Mouse (Mus musculus) neural tube, embryonic 11.5 days (tissue): ENCODE data around the gene Rad51. TPM values are rescaled to one million over a fixed set of nuclear protein-coding genes. Genes with fewer than 3 reads are reported as not detected.

ENCODE experiments used
- ATAC-seq: fragments of 200-750 bp; cut with Nextera tagmentation; 2 replicates; pipeline ENCODE4 v1.8.0; 2017; ENCODE audit warnings: moderate number of reproducible peaks, mild to moderate bottlenecking, moderate TSS enrichment, moderate library complexity; ENCODE audit not compliant: insufficient read depth, low FRiP score, low TSS enrichment
- DNase-seq: peaks from one replicate; pipeline ENCODE4 v3.0.0-alpha.2; 2015; ENCODE audit warnings: low spot score
- H3K27ac ChIP-seq: fragments of 300-500 bp; sonication (generic); 2 replicates; pipeline ENCODE4 v1.5.1; 2014; ENCODE audit warnings: low read depth, mild to moderate bottlenecking, low read length
- H3K27me3 ChIP-seq: fragments of 300-500 bp; sonication (generic); 2 replicates; pipeline ENCODE4 v1.6.1; 2014; ENCODE audit warnings: mild to moderate bottlenecking, low read length, mixed read lengths; ENCODE audit not compliant: control insufficient read depth, insufficient read depth
- H3K36me3 ChIP-seq: fragments of 300-500 bp; sonication (generic); 2 replicates; pipeline ENCODE4 v1.6.1; 2014; ENCODE audit warnings: mild to moderate bottlenecking, low read length, moderate library complexity, mixed read lengths; ENCODE audit not compliant: control insufficient read depth, insufficient read depth
- H3K4me1 ChIP-seq: fragments of 300-500 bp; sonication (generic); 2 replicates; pipeline ENCODE4 v1.6.1; 2014; ENCODE audit warnings: low read length, mixed read lengths; ENCODE audit not compliant: control insufficient read depth, insufficient read depth
- H3K4me2 ChIP-seq: fragments of 300-500 bp; sonication (generic); 2 replicates; pipeline ENCODE4 v1.6.1; 2014; ENCODE audit warnings: low read depth, mild to moderate bottlenecking, moderate library complexity
- H3K4me3 ChIP-seq: fragments of 300-500 bp; sonication (generic); 2 replicates; pipeline ENCODE4 v1.5.1; 2014; ENCODE audit warnings: low read depth, low read length
- H3K9ac ChIP-seq: fragments of 300-500 bp; sonication (generic); 2 replicates; pipeline ENCODE4 v1.6.1; 2014; ENCODE audit warnings: mild to moderate bottlenecking, low read length
- H3K9me3 ChIP-seq: fragments of 300-500 bp; sonication (generic); 2 replicates; pipeline ENCODE4 v1.6.1; 2016; ENCODE audit warnings: low read length; ENCODE audit not compliant: control insufficient read depth
- WGBS: fragments of 180-500 bp; shearing (Covaris S2); extraction: QIAGEN DNeasy Blood & Tissue Kit; methylation state at CpG from one replicate; pipeline ENCODE4 v1.1.7; 2014; 5-methylcytosine and 5-hydroxymethylcytosine counted together
- polyA plus RNA-seq: library from polyadenylated mRNA; unstranded; fragments of >200 nt; fragmentation: Nextera tagmentation; extraction: Ambion mirVana; gene quantifications from 2 replicates; pipeline ENCODE4 v1.2.1, GENCODE M21; 2014

Gene Rad51
- polyA plus RNA-seq, 1 experiment from 2014 or later, result 56.9 TPM

DNA sequence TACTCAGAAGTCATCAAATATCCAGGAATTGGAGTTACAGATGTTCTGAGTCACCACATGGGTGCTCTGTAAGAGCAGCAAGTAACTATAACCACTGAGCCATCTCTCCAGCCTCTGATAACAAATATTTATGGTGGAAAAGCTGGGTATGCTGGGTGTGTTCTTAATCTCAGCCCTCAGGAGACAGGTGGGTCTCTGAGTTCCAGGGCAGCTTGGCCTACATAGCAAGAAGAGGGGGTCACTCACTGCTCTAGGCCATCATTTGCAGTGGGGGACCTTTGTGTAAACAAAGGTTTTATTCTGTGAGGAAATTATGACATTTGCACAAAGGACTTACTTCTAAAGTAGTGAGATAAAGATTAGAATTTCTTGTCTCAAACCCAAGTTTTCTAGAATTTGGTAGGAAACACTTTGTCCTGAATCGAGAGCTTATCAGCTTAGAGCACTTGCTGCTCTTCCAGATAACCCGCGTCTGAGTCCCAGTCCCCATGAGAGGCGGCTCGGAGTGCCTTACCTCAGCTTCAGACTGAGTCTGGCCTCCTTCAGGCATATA, 23.8 kb downstream of the Rad51 start:
- WGBS, result 92% methylated on average over 5 of the region's 5 CpGs
- Histone ChIP-seq H3K27me3 (no peaks in the 10 kb centered on the region), H3K9me3 (no peaks in the 10 kb centered on the region), H3K4me2 (no peak overlapping the region), H3K9ac (no peak overlapping the region), H3K4me3 (no peak overlapping the region), H3K4me1 (no peaks in the 10 kb centered on the region), H3K36me3 (peaks cover 14% of the 10 kb centered on the region), H3K27ac (no peak overlapping the region)
- DNase-seq (no peak), ATAC-seq (no peak)

DNA sequence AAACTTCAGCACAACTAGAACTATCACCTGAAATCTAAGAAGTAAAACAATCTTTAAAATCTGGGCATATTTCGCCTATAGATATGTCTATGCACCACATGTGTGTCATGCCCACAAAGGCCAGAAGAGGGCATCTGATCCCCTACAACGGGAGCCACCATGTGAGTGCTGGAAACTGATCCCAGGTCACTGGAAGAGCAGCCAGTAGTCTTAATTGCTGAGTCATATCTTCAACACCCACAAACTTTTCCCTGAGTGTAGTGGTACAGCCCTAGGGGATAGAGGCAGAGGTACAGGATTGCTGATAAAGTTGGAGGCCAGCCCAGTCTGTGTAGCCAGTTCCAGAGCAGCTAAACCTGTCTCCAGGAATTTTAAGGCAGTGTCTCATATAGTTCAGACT, 32.6 kb downstream of the Rad51 start:
- Histone ChIP-seq H3K4me1 (no peaks in the 10 kb centered on the region), H3K27me3 (no peaks in the 10 kb centered on the region), H3K27ac (no peak overlapping the region), H3K9ac (no peak overlapping the region), H3K4me3 (no peak overlapping the region), H3K4me2 (no peak overlapping the region), H3K9me3 (no peaks in the 10 kb centered on the region), H3K36me3 (peaks cover 26% of the 10 kb centered on the region)
- DNase-seq (no peak), ATAC-seq (no peak)
- 81% methylated on average over 2 of the region's 2 CpGs for WGBS

DNA sequence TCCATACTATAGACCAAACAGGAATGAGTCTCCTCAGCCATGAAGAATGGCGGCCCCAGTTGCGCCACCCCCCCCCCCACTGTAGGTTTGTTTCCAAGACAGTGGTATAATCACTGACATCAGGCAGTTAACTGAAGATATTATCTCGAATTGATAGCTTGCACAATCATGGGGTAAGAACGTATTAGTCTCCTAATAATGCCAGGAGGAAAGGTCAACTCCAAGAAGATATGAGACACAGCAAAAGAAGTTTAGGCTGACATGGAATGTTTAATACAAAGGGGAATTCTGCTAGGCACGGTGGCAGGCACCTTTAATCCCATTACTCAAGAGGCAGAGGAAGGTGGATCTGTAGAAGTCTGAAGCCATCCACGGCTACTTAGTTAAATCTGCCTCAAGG, 33.8 kb downstream of the Rad51 start:
- H3K9ac ChIP-seq, result no peak overlapping the region
- no peaks in the 10 kb centered on the region for H3K27me3 ChIP-seq
- DNase-seq (no peak), ATAC-seq (no peak)
- H3K9me3 ChIP-seq, result no peaks in the 10 kb centered on the region
- no peak overlapping the region for H3K4me2 ChIP-seq
- H3K27ac ChIP-seq, result no peak overlapping the region
- 91% methylated on average over 6 of the region's 6 CpGs for WGBS
- H3K4me3 ChIP-seq, result no peak overlapping the region
- H3K36me3 ChIP-seq, result peaks cover 27% of the 10 kb centered on the region
- H3K4me1 ChIP-seq, result no peaks in the 10 kb centered on the region

GRCm38 (mm10) chr2:119147160-119147678, 34.6 kb downstream of the Rad51 start:
- H3K4me3 ChIP-seq, result no peak overlapping the region
- no peaks in the 10 kb centered on the region for H3K27me3 ChIP-seq
- no peak overlapping the region for H3K4me2 ChIP-seq
- peaks cover 23% of the 10 kb centered on the region for H3K36me3 ChIP-seq
- no peaks in the 10 kb centered on the region for H3K9me3 ChIP-seq
- no peak overlapping the region for H3K27ac ChIP-seq
- WGBS, result 90% methylated on average over 22 of the region's 22 CpGs
- no peak overlapping the region for H3K9ac ChIP-seq
- DNase-seq (no peak), ATAC-seq (no peak)
- no peaks in the 10 kb centered on the region for H3K4me1 ChIP-seq

- ATAC-seq, result no peak
- H3K9me3 ChIP-seq, result no peaks in the 10 kb centered on the region
- H3K27ac ChIP-seq, result no peak overlapping the region
- H3K4me2 ChIP-seq, result no peak overlapping the region
- WGBS, result 94% methylated on average over 8 of the region's 8 CpGs
- no peaks in the 10 kb centered on the region for H3K27me3 ChIP-seq
- no peak overlapping the region for H3K9ac ChIP-seq
- H3K36me3 ChIP-seq, result peaks cover 18% of the 10 kb centered on the region
- no peaks in the 10 kb centered on the region for H3K4me1 ChIP-seq
- no peak overlapping the region for H3K4me3 ChIP-seq
- DNase-seq, result no peak
These were observed 35.2 kb downstream of the Rad51 start for GRCm38 (mm10) chr2:119147775-119148174.

DNA sequence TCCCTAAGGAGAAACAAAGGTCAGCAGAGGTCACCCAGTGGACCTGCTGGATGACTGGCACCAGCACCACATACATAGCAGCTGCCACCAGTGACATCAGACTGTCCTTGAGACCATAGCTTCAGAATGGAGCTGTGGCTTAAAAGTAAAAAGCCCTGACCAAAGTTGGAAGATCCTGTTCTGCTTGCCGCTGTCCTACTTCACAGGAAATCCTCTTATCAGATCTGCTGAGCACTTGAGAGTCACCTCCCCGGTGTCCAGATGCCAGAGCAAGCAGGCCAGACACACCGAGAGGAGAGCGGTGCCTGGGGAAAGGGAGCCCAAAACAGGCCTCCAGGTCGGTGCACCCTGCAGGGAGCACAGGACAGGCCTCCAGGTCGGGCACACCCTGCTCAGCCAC, 39.7 kb downstream of the Rad51 start:
- Histone ChIP-seq H3K9me3 (no peaks in the 10 kb centered on the region), H3K9ac (no peak overlapping the region), H3K4me2 (no peak overlapping the region), H3K36me3 (peaks cover 6% of the 10 kb centered on the region), H3K27me3 (no peaks in the 10 kb centered on the region), H3K4me1 (peaks cover 8% of the 10 kb centered on the region; the same call in 1 of the 2 replicates), H3K4me3 (no peak overlapping the region), H3K27ac (no peak overlapping the region)
- WGBS, result 89% methylated on average over 6 of the region's 6 CpGs
- DNase-seq, result no peak
- no peak for ATAC-seq

GRCm38 (mm10) chr2:119154683-119155082, 42.1 kb downstream of the Rad51 start:
- no peak overlapping the region for H3K4me3 ChIP-seq
- ATAC-seq (no peak), DNase-seq (no peak)
- H3K9me3 ChIP-seq, result no peaks in the 10 kb centered on the region
- H3K27me3 ChIP-seq, result no peaks in the 10 kb centered on the region
- 80% methylated on average over 2 of the region's 2 CpGs for WGBS
- H3K36me3 ChIP-seq, result peaks cover 6% of the 10 kb centered on the region
- H3K4me1 ChIP-seq, result peaks cover 8% of the 10 kb centered on the region; the same call in 1 of the 2 replicates
- no peak overlapping the region for H3K27ac ChIP-seq
- no peak overlapping the region for H3K9ac ChIP-seq
- H3K4me2 ChIP-seq, result no peak overlapping the region

DNA sequence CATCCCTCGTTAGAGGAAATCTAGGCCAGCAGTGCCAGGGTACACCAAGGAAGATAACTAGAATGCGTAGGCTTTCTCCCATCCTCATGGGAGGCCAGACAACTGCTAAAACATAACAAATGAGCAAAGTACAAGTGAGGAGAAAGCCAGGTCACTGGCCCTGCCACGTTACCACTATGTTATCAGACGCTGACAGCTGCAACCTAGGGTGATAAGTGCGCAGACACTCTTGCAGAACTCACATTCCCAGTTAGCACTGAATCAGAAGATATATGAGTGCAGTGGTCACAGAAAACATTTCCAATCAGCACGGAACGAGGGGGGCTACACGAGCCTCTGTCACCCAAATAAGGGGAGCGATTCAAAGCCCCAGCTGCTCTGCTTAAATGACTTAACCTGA, 42.8 kb downstream of the Rad51 start:
- WGBS, result 87% methylated on average over 9 of the region's 9 CpGs
- no peak overlapping the region; the same call in 1 of the 2 replicates for H3K4me3 ChIP-seq

GRCm38 (mm10) chr2:119156081-119156680, 43.6 kb downstream of the Rad51 start:
- Histone ChIP-seq H3K4me3 (peak overlapping the region; percentile 80), H3K4me1 (peaks cover 8% of the 10 kb centered on the region; the same call in 1 of the 2 replicates), H3K4me2 (peak overlapping the region; percentile 62), H3K9ac (peak overlapping the region; percentile 75), H3K27me3 (no peaks in the 10 kb centered on the region), H3K9me3 (no peaks in the 10 kb centered on the region), H3K36me3 (no peaks in the 10 kb centered on the region; the same call in 1 of the 2 replicates), H3K27ac (no peak overlapping the region)
- WGBS, result 7% methylated on average over 33 of the region's 34 CpGs
- DNase-seq (no peak), ATAC-seq (peak; percentile 60)

More for the DNA sequence above, 42.8 kb downstream of the Rad51 start:
- Histone ChIP-seq H3K9ac (no peak overlapping the region), H3K36me3 (peaks cover 1% of the 10 kb centered on the region), H3K4me1 (peaks cover 8% of the 10 kb centered on the region; the same call in 1 of the 2 replicates), H3K27ac (no peak overlapping the region), H3K9me3 (no peaks in the 10 kb centered on the region), H3K27me3 (no peaks in the 10 kb centered on the region), H3K4me2 (peak overlapping the region; percentile 62; the same call in 1 of the 2 replicates)
- no peak for ATAC-seq
- DNase-seq, result no peak
